Mouse (Mus musculus) hindbrain, embryonic 11.5 days (tissue): Measurements from ENCODE around the gene Plpp4. TPM values are rescaled to one million over a fixed set of nuclear protein-coding genes. Genes with fewer than 3 reads are reported as not detected.

Experiments used
- ATAC-seq: fragments of 200-750 bp; cut with Nextera tagmentation; 2 replicates; pipeline ENCODE4 v1.8.0; 2017; ENCODE audit warnings: mild to moderate bottlenecking, moderate TSS enrichment, moderate library complexity; ENCODE audit not compliant: low FRiP score
- DNase-seq: peaks from one replicate; pipeline ENCODE4 v3.0.0-alpha.2; 2015; ENCODE audit warnings: low spot score
- H3K27ac ChIP-seq: fragments of 300-500 bp; sonication (generic); 2 replicates; pipeline ENCODE4 v1.5.1; 2014; ENCODE audit warnings: mild to moderate bottlenecking, low read depth, low read length
- H3K27me3 ChIP-seq: fragments of 300-500 bp; sonication (generic); 2 replicates; pipeline ENCODE4 v1.6.1; 2014; ENCODE audit warnings: mild to moderate bottlenecking, low read length, moderate library complexity, mixed read lengths; ENCODE audit not compliant: control insufficient read depth, insufficient read depth
- H3K36me3 ChIP-seq: fragments of 300-500 bp; sonication (generic); 2 replicates; pipeline ENCODE4 v1.6.1; 2014; ENCODE audit warnings: mild to moderate bottlenecking, low read length, moderate library complexity, mixed read lengths; ENCODE audit not compliant: control insufficient read depth, insufficient read depth
- H3K4me1 ChIP-seq: fragments of 300-500 bp; sonication (generic); replicated peaks from 2 replicates; pipeline ENCODE4 v1.6.1; 2014; ENCODE audit warnings: low read length, mixed read lengths; ENCODE audit not compliant: control insufficient read depth, insufficient read depth
- H3K4me2 ChIP-seq: fragments of 300-500 bp; sonication (generic); replicated peaks from 2 replicates; pipeline ENCODE4 v1.6.1; 2014; ENCODE audit warnings: mild to moderate bottlenecking, low read depth, low read length
- H3K4me3 ChIP-seq: fragments of 300-500 bp; sonication (generic); 2 replicates; pipeline ENCODE4 v1.5.1; 2014; ENCODE audit warnings: low read depth, low read length
- H3K9ac ChIP-seq: fragments of 300-500 bp; sonication (generic); 2 replicates; pipeline ENCODE4 v1.6.1; 2014; ENCODE audit warnings: low read depth, low read length
- H3K9me3 ChIP-seq: fragments of 300-500 bp; sonication (generic); 2 replicates; pipeline ENCODE4 v1.6.1; 2016; ENCODE audit warnings: low read length; ENCODE audit not compliant: control insufficient read depth
- WGBS: fragments of 180-500 bp; shearing (Covaris S2); extraction: QIAGEN DNeasy Blood & Tissue Kit; methylation state at CpG from one replicate; pipeline ENCODE4 v1.1.7; 2014; 5-methylcytosine and 5-hydroxymethylcytosine counted together
- polyA plus RNA-seq: library from polyadenylated mRNA; unstranded; fragments of >200 nt; fragmentation: Nextera tagmentation; extraction: Ambion mirVana; gene quantifications from 2 replicates; pipeline ENCODE4 v1.2.1, GENCODE M21; 2014

The Plpp4 gene
- polyA plus RNA-seq, 1 experiment from 2014 or later, result 1.5 TPM

DNA sequence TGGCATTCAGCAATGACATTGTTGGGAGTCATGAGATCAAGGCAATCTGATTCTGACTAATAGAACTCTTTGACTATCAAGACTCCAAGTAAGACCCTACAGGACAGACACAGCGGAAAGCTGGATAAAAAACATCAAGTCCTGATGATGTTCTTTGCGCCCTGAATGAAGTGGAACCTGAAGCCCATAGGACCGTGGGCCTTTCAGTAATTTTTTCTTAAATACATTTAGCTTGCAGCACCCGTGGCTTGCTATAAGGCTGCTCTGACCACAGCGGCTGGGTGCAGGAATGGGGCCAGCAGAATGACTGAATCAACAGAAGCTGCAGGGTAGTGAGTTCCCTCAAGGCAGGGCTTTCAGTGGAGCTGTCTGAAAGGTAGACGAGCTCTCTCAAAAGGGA is 3.4 kb upstream of the Plpp4 start:
- no peak overlapping the region for H3K4me3 ChIP-seq
- no peak for DNase-seq
- no peaks in the 10 kb centered on the region for H3K36me3 ChIP-seq
- H3K27me3 ChIP-seq, result peaks cover 15% of the 10 kb centered on the region
- H3K27ac ChIP-seq, result no peak overlapping the region
- no peaks in the 10 kb centered on the region for H3K9me3 ChIP-seq
- H3K4me1 ChIP-seq, result 0 out of 2 replicates have a peak, but pooled peaks cover 2% of the 10 kb centered on the region
- H3K9ac ChIP-seq, result no peak overlapping the region
- no peak overlapping the region for H3K4me2 ChIP-seq
- ATAC-seq, result no peak
- WGBS, result 86% methylated on average over 6 of the region's 6 CpGs

- Histone ChIP-seq H3K27ac (no peak overlapping the region), H3K4me1 (0 out of 2 replicates have a peak, but pooled peaks cover 2% of the 10 kb centered on the region), H3K27me3 (peaks cover 16% of the 10 kb centered on the region), H3K4me2 (no peak overlapping the region), H3K36me3 (no peaks in the 10 kb centered on the region), H3K9me3 (no peaks in the 10 kb centered on the region), H3K4me3 (no peak overlapping the region), H3K9ac (no peak overlapping the region)
- ATAC-seq (no peak), DNase-seq (no peak)
- 94% methylated on average over 1 of the region's 1 CpGs for WGBS
These were observed 2.7 kb upstream of the Plpp4 start for GRCm38 (mm10) chr7:129254126-129254525.

DNA sequence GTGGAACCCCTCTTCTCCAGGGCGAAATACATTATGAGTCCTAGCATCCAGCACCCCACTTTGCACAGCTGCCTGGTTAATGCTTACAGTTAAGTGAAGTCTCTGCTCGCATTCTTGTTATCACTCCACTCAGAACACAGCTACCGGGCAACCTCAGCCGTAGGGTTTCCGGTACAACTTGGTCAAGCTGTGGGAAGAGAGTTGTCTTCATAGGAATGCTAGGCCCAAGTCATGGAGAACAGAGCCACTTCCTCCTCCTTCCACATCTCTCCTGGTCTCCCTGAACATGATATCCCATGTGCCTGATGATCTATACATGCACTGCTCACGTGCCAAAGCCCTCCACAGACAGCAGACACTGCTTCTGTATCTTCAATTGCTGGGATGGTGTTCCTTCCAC is 1.4 kb upstream of the Plpp4 start:
- DNase-seq (no peak), ATAC-seq (no peak)
- H3K27me3 ChIP-seq, result peaks cover 16% of the 10 kb centered on the region
- 0 out of 2 replicates have a peak, but pooled peaks cover 2% of the 10 kb centered on the region for H3K4me1 ChIP-seq
- H3K4me3 ChIP-seq, result no peak overlapping the region
- H3K4me2 ChIP-seq, result no peak overlapping the region
- 93% methylated on average over 6 of the region's 6 CpGs for WGBS
- H3K27ac ChIP-seq, result no peak overlapping the region
- H3K9me3 ChIP-seq, result no peaks in the 10 kb centered on the region
- no peak overlapping the region for H3K9ac ChIP-seq
- H3K36me3 ChIP-seq, result no peaks in the 10 kb centered on the region

DNA sequence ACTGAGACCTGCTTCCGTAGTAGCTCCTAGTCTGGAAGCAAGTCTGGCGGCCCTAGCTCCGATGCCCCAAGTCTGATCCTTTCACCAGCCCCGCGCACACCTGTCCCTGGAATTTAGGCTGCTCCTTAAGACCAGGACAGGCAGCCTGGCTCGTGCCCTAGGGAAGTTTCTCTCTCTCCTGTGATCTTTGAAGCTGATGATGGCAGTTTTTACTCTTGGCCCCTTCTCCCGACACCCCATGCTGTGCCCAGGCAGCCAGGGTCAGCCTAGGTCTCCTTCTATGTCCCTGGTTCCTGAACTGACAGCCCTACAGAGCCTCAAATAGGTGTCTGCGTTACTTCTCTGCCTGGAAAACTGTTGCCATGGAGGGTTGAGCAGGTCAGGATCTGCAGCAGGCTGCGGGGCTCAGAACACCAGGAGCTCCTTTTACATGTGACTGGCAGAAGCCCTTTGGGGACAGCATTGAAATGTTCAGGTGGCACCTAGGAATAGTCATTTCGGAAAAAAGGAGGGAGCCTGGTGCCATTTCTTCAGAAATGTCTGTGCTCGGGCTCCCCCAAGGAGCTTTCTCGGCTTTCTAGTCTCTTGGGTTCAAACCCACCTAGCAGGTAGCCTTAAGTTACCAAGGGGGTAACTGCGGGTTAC is 665 bp downstream of the Plpp4 start:
- peak overlapping the region; percentile 49; the same call in 1 of the 2 replicates for H3K9ac ChIP-seq
- no peak overlapping the region for H3K27ac ChIP-seq
- WGBS, result 9% methylated on average over 13 of the region's 13 CpGs
- H3K9me3 ChIP-seq, result no peaks in the 10 kb centered on the region
- no peaks in the 10 kb centered on the region for H3K36me3 ChIP-seq
- 0 out of 2 replicates have a peak, but pooled peaks cover 2% of the 10 kb centered on the region for H3K4me1 ChIP-seq
- DNase-seq (no peak), ATAC-seq (no peak)
- H3K27me3 ChIP-seq, result peaks cover 16% of the 10 kb centered on the region
- peak overlapping the region; percentile 96 for H3K4me2 ChIP-seq
- peak overlapping the region; percentile 51 for H3K4me3 ChIP-seq

DNA sequence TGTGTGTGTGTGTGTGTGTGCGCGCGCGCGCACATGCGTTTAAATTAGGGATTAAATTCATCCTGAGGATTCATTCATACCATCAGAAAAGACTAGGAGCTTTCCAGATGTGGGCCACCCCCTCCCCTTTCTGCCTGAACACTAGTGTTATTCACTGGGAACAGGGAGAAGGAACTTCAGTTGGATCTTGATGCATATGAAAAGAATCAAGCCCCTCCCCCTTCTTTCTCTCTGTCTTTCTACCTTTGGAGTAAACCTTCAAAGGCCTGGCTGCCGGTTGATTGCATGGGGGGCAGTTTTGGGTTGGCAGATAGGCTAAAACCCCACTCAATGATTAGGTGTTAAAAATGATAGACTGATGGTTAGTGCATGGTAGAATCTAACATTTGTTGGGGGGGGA is 1.5 kb downstream of the Plpp4 start:
- H3K36me3 ChIP-seq, result no peaks in the 10 kb centered on the region
- no peak for ATAC-seq
- no peak overlapping the region for H3K27ac ChIP-seq
- WGBS, result 70% methylated on average over 7 of the region's 7 CpGs
- H3K4me1 ChIP-seq, result 0 out of 2 replicates have a peak, but pooled peaks cover 2% of the 10 kb centered on the region
- H3K9me3 ChIP-seq, result no peaks in the 10 kb centered on the region
- H3K27me3 ChIP-seq, result peaks cover 16% of the 10 kb centered on the region
- no peak overlapping the region for H3K9ac ChIP-seq
- H3K4me3 ChIP-seq, result no peak overlapping the region
- DNase-seq, result no peak
- no peak overlapping the region for H3K4me2 ChIP-seq

DNA sequence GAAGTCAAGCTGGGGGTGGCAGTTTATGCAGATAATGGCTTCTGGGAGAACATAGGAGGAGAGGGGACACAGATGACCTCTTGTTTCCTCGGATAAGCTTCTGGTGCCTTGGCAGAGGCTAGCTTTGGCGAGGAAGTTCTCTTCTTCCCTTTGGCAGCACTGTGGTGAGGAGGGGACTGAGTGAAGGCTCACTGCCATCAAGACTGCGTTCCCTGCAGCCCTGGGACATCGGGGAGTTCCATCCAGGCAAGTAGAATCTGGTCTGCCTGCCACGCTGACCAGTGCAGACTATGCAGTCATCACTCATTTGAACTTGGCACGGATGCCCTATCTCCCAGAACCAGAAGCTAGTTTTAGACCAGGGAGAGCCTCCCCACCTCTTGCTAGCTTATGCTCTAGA is 2.4 kb downstream of the Plpp4 start:
- Histone ChIP-seq H3K4me3 (no peak overlapping the region), H3K9ac (no peak overlapping the region), H3K36me3 (no peaks in the 10 kb centered on the region), H3K4me1 (0 out of 2 replicates have a peak, but pooled peaks cover 2% of the 10 kb centered on the region), H3K9me3 (no peaks in the 10 kb centered on the region), H3K4me2 (no peak overlapping the region), H3K27me3 (peaks cover 16% of the 10 kb centered on the region), H3K27ac (no peak overlapping the region)
- 76% methylated on average over 6 of the region's 6 CpGs for WGBS
- ATAC-seq, result no peak
- DNase-seq, result no peak

DNA sequence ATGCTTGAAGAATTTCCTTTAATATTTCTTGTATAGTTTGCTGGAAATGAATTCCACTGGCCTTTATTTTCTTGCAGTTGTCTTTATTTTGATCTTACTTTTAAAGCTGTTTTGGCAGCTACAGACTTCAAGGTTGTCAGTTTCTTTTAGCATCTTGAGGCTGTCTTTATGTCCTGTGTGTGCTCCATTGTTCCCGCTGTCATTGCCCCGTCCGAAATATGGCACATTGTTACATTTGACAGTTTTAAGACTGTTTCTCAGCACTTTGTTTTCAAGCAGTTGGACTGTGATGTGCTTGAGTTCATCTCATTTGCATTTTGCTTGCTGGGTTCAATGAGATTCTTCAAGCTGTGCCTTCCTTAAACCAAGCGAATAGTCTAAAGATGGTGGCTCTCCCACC is 17.0 kb downstream of the Plpp4 start:
- H3K9ac ChIP-seq, result no peak overlapping the region
- DNase-seq, result no peak
- H3K4me1 ChIP-seq, result no peaks in the 10 kb centered on the region
- 65% methylated on average over 4 of the region's 4 CpGs for WGBS
- H3K27me3 ChIP-seq, result no peaks in the 10 kb centered on the region
- H3K4me3 ChIP-seq, result no peak overlapping the region
- no peaks in the 10 kb centered on the region for H3K9me3 ChIP-seq
- no peak for ATAC-seq
- H3K36me3 ChIP-seq, result no peaks in the 10 kb centered on the region
- no peak overlapping the region for H3K27ac ChIP-seq
- no peak overlapping the region for H3K4me2 ChIP-seq

- no peak for ATAC-seq
- Histone ChIP-seq H3K27ac (no peak overlapping the region), H3K27me3 (no peaks in the 10 kb centered on the region), H3K4me2 (no peak overlapping the region), H3K9ac (no peak overlapping the region), H3K4me1 (no peaks in the 10 kb centered on the region), H3K36me3 (no peaks in the 10 kb centered on the region), H3K9me3 (no peaks in the 10 kb centered on the region), H3K4me3 (no peak overlapping the region)
- no peak for DNase-seq
- WGBS, result 91% methylated on average over 5 of the region's 5 CpGs
These were observed 17.9 kb downstream of the Plpp4 start for GRCm38 (mm10) chr7:129274726-129275125.

DNA sequence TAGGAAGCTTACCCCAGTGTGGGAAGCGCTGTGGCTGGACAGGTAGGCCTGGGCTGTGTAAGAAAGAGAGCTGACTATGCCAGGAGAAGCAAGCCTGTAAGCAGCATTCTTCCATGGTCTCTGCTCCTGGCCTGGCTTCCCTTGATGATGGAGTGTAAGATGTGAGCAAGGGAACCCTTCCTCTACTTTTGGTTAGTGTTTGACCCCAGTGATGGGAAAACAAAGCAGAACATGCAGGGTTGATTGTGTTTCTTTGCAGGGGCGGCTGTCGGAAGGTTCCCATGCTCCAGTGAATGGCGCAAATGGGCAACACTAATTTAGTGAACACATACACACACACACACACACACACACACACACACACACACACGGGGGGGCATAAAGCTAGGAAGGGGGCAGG is 20.9 kb downstream of the Plpp4 start:
- no peak for ATAC-seq
- H3K4me2 ChIP-seq, result no peak overlapping the region
- 84% methylated on average over 5 of the region's 5 CpGs for WGBS
- DNase-seq, result no peak
- no peaks in the 10 kb centered on the region for H3K27me3 ChIP-seq
- no peaks in the 10 kb centered on the region for H3K9me3 ChIP-seq
- H3K9ac ChIP-seq, result no peak overlapping the region
- no peaks in the 10 kb centered on the region for H3K4me1 ChIP-seq
- no peaks in the 10 kb centered on the region for H3K36me3 ChIP-seq
- no peak overlapping the region for H3K4me3 ChIP-seq
- no peak overlapping the region for H3K27ac ChIP-seq
